Mouse (Mus musculus) retina, adult 2 months (tissue): Measurements from ENCODE around the gene D10Jhu81e.
"Not testable (repeated sequence)": the region's sequence is repeated elsewhere in the genome, so short reads cannot be mapped to it uniquely, and the experiment has no call there.

ENCODE experiments used
- DNase-seq: peaks from one replicate; pipeline ENCODE4 v3.0.0-alpha.2; 2012; ENCODE audit warnings: low read depth, low spot score

Gene D10Jhu81e

GRCm38 (mm10) chr10:78169281-78170042, at the start of gene D10Jhu81e:
Gene D10Jhu81e, minus strand, starts transcription at chr10:78169782.
- peak; percentile 95 for DNase-seq

- no peak for DNase-seq
Observed at GRCm38 (mm10) chr10:78218576-78218975, 49.0 kb upstream of the D10Jhu81e start.

GRCm38 (mm10) chr10:78216376-78217083, 46.9 kb upstream of the D10Jhu81e start:
- DNase-seq, result no peak

- DNase-seq, result no peak
Observed at GRCm38 (mm10) chr10:78214371-78214770, 44.8 kb upstream of the D10Jhu81e start.

- DNase-seq, result no peak
Observed at GRCm38 (mm10) chr10:78211311-78211710, 41.7 kb upstream of the D10Jhu81e start.

- DNase-seq, result no peak
Observed at GRCm38 (mm10) chr10:78201182-78201581, 31.6 kb upstream of the D10Jhu81e start.

- no peak for DNase-seq
Observed at GRCm38 (mm10) chr10:78192933-78193332, 23.4 kb upstream of the D10Jhu81e start.

GRCm38 (mm10) chr10:78186076-78186475, 16.5 kb upstream of the D10Jhu81e start:
- DNase-seq, result not testable (repeated sequence)

- DNase-seq, result no peak
Observed at GRCm38 (mm10) chr10:78185381-78185725, 15.8 kb upstream of the D10Jhu81e start.

- DNase-seq, result peak; percentile 87
Observed at GRCm38 (mm10) chr10:78184531-78185380, 15.2 kb upstream of the D10Jhu81e start, which contains the start of gene Pwp2. Gene Pwp2, minus strand, starts transcription at chr10:78185149.

- no peak for DNase-seq
Observed at GRCm38 (mm10) chr10:78183577-78183976, 14.0 kb upstream of the D10Jhu81e start.

- DNase-seq, result no peak
Observed at GRCm38 (mm10) chr10:78182321-78182720, 12.7 kb upstream of the D10Jhu81e start.

GRCm38 (mm10) chr10:78174474-78174873, 4.9 kb upstream of the D10Jhu81e start:
- DNase-seq, result no peak

- no peak for DNase-seq
Observed at GRCm38 (mm10) chr10:78171581-78171980, 2.0 kb upstream of the D10Jhu81e start.

GRCm38 (mm10) chr10:78171057-78171456, 1.5 kb upstream of the D10Jhu81e start:
- no peak for DNase-seq

- no peak for DNase-seq
Observed at GRCm38 (mm10) chr10:78170445-78170844, 863 bp upstream of the D10Jhu81e start.

- DNase-seq, result no peak
Observed at GRCm38 (mm10) chr10:78168792-78169191, 790 bp downstream of the D10Jhu81e start.

- no peak for DNase-seq
Observed at GRCm38 (mm10) chr10:78167775-78168174, 1.8 kb downstream of the D10Jhu81e start.

- DNase-seq, result no peak
Observed at GRCm38 (mm10) chr10:78167333-78167732, 2.2 kb downstream of the D10Jhu81e start.

GRCm38 (mm10) chr10:78165256-78166005, 4.2 kb downstream of the D10Jhu81e start:
- DNase-seq, result no peak

- DNase-seq, result no peak
Observed at GRCm38 (mm10) chr10:78164786-78165185, 4.8 kb downstream of the D10Jhu81e start.
